Mouse (Mus musculus) myocyte (in vitro differentiated cells): Measurements from ENCODE around the gene Gper1.

ENCODE experiments used
- CEBPB ChIP-seq: IDR thresholded peaks from 2 replicates; pipeline ENCODE4 v1.6.1; 2011; ENCODE audit warnings: mild to moderate bottlenecking, moderate library complexity; ENCODE audit not compliant: poor library complexity, insufficient read depth, severe bottlenecking
- E2F4 ChIP-seq: IDR thresholded peaks from one replicate; pipeline ENCODE4 v1.6.1; 2011; ENCODE audit warnings: mild to moderate bottlenecking, control low read depth, moderate library complexity; ENCODE audit not compliant: insufficient read depth
- MAX ChIP-seq: IDR thresholded peaks from one replicate; pipeline ENCODE4 v1.6.1; 2011; ENCODE audit warnings: low read depth, mild to moderate bottlenecking, control low read depth
- MYOD1 ChIP-seq, 3 experiments: IDR thresholded peaks; one replicate each; pipeline ENCODE4 v1.6.1; 2011; ENCODE audit warnings: control low read depth in 2 of 3, low read depth in 2 of 3, mild to moderate bottlenecking in 2 of 3, moderate library complexity in 1 of 3; ENCODE audit not compliant: insufficient read length in 2 of 3, control insufficient read depth in 1 of 3
- MYOG ChIP-seq, 3 experiments: IDR thresholded peaks; one replicate each; pipeline ENCODE4 v1.6.1; 2011; ENCODE audit warnings: control low read depth in 2 of 3, low read depth in 2 of 3, mild to moderate bottlenecking in 2 of 3; ENCODE audit not compliant: insufficient read length in 2 of 3, control insufficient read depth in 1 of 3, insufficient read depth in 1 of 3
- POLR2A ChIP-seq: IDR thresholded peaks from one replicate; pipeline ENCODE4 v1.6.1; 2011; ENCODE audit warnings: low read depth, mild to moderate bottlenecking, control low read depth, moderate library complexity; ENCODE audit not compliant: insufficient read length
- POLR2AphosphoS2 ChIP-seq: IDR thresholded peaks from one replicate; pipeline ENCODE4 v1.6.1; 2011; ENCODE audit warnings: low read depth, control low read depth; ENCODE audit not compliant: insufficient read length
- REST ChIP-seq: IDR thresholded peaks from one replicate; pipeline ENCODE4 v1.6.1; 2011; ENCODE audit warnings: mild to moderate bottlenecking, control low read depth, moderate library complexity; ENCODE audit not compliant: insufficient read depth, insufficient read length
- SRF ChIP-seq: IDR thresholded peaks from one replicate; pipeline ENCODE4 v1.6.1; 2011; ENCODE audit warnings: low read depth; ENCODE audit not compliant: control insufficient read depth, insufficient read length
- TCF12 ChIP-seq: IDR thresholded peaks from one replicate; pipeline ENCODE4 v1.6.1; 2011; ENCODE audit warnings: mild to moderate bottlenecking, control low read depth; ENCODE audit not compliant: poor library complexity, insufficient read depth, severe bottlenecking
- TCF3 ChIP-seq: IDR thresholded peaks from one replicate; pipeline ENCODE4 v1.6.1; 2011; ENCODE audit warnings: low read depth, control low read depth; ENCODE audit not compliant: insufficient read length
- USF1 ChIP-seq: IDR thresholded peaks from one replicate; pipeline ENCODE4 v1.6.1; 2011; ENCODE audit warnings: low read depth, mild to moderate bottlenecking, control low read depth, moderate library complexity

DNA sequence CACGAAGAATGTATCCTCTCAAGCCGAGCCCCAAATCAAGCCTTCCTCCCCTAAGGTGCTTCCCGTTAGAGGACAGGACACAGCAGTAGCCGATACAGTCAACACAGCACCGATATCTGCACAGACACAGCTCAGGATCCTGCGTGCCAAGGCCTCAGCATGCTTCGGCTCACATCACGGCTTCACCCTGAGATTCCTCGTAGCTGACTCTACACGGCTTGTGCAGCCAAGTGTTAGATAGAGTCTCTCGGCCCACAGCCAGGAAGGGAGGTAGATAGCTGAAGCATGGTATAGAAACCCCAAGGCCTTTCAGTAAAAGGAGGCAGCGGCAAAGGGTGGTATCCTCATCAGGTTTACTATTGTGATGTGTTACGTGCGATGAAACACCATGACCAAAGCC, 23.0 kb upstream of the Gper1 start:
- no peak for TF ChIP-seq TCF12
- TF ChIP-seq POLR2A, result no peak
- no peak for TF ChIP-seq E2F4
- TF ChIP-seq CEBPB, result no peak
- TF ChIP-seq MYOD1 (IDR thresholded peaks at IDR 0.05; ENCODE audit: control insufficient read depth in 1 of 3, insufficient read length in 2 of 3, low read depth in 2 of 3), result no peak
- no peak for TF ChIP-seq USF1
- no peak for TF ChIP-seq POLR2AphosphoS2
- no peak for TF ChIP-seq MAX
- no peak for TF ChIP-seq MYOG (IDR thresholded peaks at IDR 0.05; ENCODE audit: control insufficient read depth in 1 of 3, insufficient read depth in 1 of 3, insufficient read length in 2 of 3, low read depth in 2 of 3)
- no peak for TF ChIP-seq REST
- TF ChIP-seq TCF3, result no peak
- TF ChIP-seq SRF, result no peak
